ENCODE assay signal across 8 mouse cellular contexts in genomic region chr2:30415157-30415935, GRCm38 (mm10). TPM values are rescaled to one million over a fixed set of nuclear protein-coding genes. Genes with fewer than 3 reads are reported as not detected.
DNase-seq lines count a peak whose midpoint lies in the region; ATAC-seq and TF ChIP-seq lines count a peak whose summit lies in the region.

Gene Crat, minus strand, starts transcription at chr2:30415813.

- H3K79me2 ChIP-seq in myocyte (ENCODE audit: control insufficient read depth, insufficient read depth) = peaks cover 38% of the 10 kb centered on the region

- no peaks in the 10 kb centered on the region for H3K9me3 ChIP-seq in heart, embryonic 10.5 days
- no peaks in the 10 kb centered on the region for H3K9me3 ChIP-seq in kidney, embryonic 16.5 days (ENCODE audit: low read length)
- H3K9me3 ChIP-seq in liver, embryonic 11.5 days (ENCODE audit: control insufficient read depth, low read length) = no peaks in the 10 kb centered on the region
- no peaks in the 10 kb centered on the region for H3K9me3 ChIP-seq in stomach, embryonic 14.5 days (ENCODE audit: control insufficient read depth, low read depth, low read length)

- under 1% methylated on average over 58 of the region's 58 CpGs for WGBS in heart, embryonic 10.5 days
- under 1% methylated on average over 57 of the region's 58 CpGs for WGBS in kidney, embryonic 16.5 days
- under 1% methylated on average over 58 of the region's 58 CpGs for WGBS in liver, embryonic 11.5 days
- WGBS in stomach, embryonic 14.5 days = 1% methylated on average over 58 of the region's 58 CpGs

- peak within 1 kb of the TSS; percentile 98 for H3K27ac ChIP-seq in heart, embryonic 10.5 days
- H3K27ac ChIP-seq in kidney, embryonic 16.5 days (ENCODE audit: low read length) = peak within 1 kb of the TSS; percentile 99
- H3K27ac ChIP-seq in liver, embryonic 11.5 days (ENCODE audit: low read depth, low read length) = peak within 1 kb of the TSS; percentile 98
- H3K27ac ChIP-seq in stomach, embryonic 14.5 days (ENCODE audit: low read length) = peak within 1 kb of the TSS; percentile 99

- H3K9ac ChIP-seq in kidney, embryonic 16.5 days (replicated peaks; ENCODE audit: low read length) = peak within 1 kb of the TSS; percentile 98
- H3K9ac ChIP-seq in liver, embryonic 11.5 days (ENCODE audit: low read depth, low read length) = peak within 1 kb of the TSS; percentile 100
- H3K9ac ChIP-seq in stomach, embryonic 14.5 days (replicated peaks; ENCODE audit: low read depth, low read length) = peak within 1 kb of the TSS; percentile 92

- H3K27me3 ChIP-seq in heart, embryonic 10.5 days (ENCODE audit: insufficient read depth, poor library complexity, severe bottlenecking) = no peaks in the 10 kb centered on the region
- H3K27me3 ChIP-seq in kidney, embryonic 16.5 days (ENCODE audit: insufficient read depth, low read length) = no peaks in the 10 kb centered on the region
- no peaks in the 10 kb centered on the region for H3K27me3 ChIP-seq in liver, embryonic 11.5 days (replicated peaks; ENCODE audit: control insufficient read depth, insufficient read depth, low read length)
- no peaks in the 10 kb centered on the region for H3K27me3 ChIP-seq in myocyte (ENCODE audit: control insufficient read depth, insufficient read depth, insufficient read length)
- H3K27me3 ChIP-seq in stomach, embryonic 14.5 days (ENCODE audit: control insufficient read depth, insufficient read depth, low read length) = no peaks in the 10 kb centered on the region

- peak within 1 kb of the TSS; percentile 94 for H3K4me3 ChIP-seq in heart, embryonic 10.5 days
- H3K4me3 ChIP-seq in kidney, embryonic 16.5 days (ENCODE audit: low read length) = peak within 1 kb of the TSS; percentile 91
- peak within 1 kb of the TSS; percentile 96 for H3K4me3 ChIP-seq in liver, embryonic 11.5 days (ENCODE audit: low read depth, low read length)
- peak within 1 kb of the TSS; percentile 98 for H3K4me3 ChIP-seq in myocyte
- H3K4me3 ChIP-seq in stomach, embryonic 14.5 days (ENCODE audit: low read depth, low read length) = peak within 1 kb of the TSS; percentile 89

- no peak for TF ChIP-seq CTCF in brain, embryonic 14.5 days (IDR thresholded peaks at IDR 0.05; ENCODE audit: borderline replicate concordance, extremely low read depth, insufficient read depth, insufficient read length)

- H3ac ChIP-seq in myocyte (ENCODE audit: control insufficient read depth, insufficient read length) = peak within 1 kb of the TSS; percentile 69

- ATAC-seq in erythroblast, adult 5-6 weeks (replicated peaks; ENCODE audit: low FRiP score, poor library complexity, severe bottlenecking) = peak; percentile 75
- peak; percentile 92 for ATAC-seq in kidney, embryonic 16.5 days (ENCODE audit: low FRiP score, low TSS enrichment)
- ATAC-seq in liver, embryonic 11.5 days (replicated peaks; ENCODE audit: low FRiP score) = peak; percentile 86
- peak; percentile 92 for ATAC-seq in stomach, embryonic 14.5 days (ENCODE audit: insufficient number of reproducible peaks, insufficient read depth, low FRiP score, low read depth)

- peaks cover 46% of the 10 kb centered on the region for H3K4me1 ChIP-seq in heart, embryonic 10.5 days
- peaks cover 29% of the 10 kb centered on the region for H3K4me1 ChIP-seq in kidney, embryonic 16.5 days (ENCODE audit: insufficient read depth, low read length)
- peaks cover 30% of the 10 kb centered on the region for H3K4me1 ChIP-seq in liver, embryonic 11.5 days (replicated peaks; ENCODE audit: control insufficient read depth, insufficient read depth, low read length)
- peaks cover 14% of the 10 kb centered on the region for H3K4me1 ChIP-seq in stomach, embryonic 14.5 days (ENCODE audit: control insufficient read depth, insufficient read depth, low read length)

- H3K4me2 ChIP-seq in kidney, embryonic 16.5 days (replicated peaks; ENCODE audit: low read depth, low read length) = peak within 1 kb of the TSS; percentile 87
- peak within 1 kb of the TSS; percentile 98 for H3K4me2 ChIP-seq in liver, embryonic 11.5 days
- peak within 1 kb of the TSS; percentile 98 for H3K4me2 ChIP-seq in myocyte (ENCODE audit: low read depth)
- H3K4me2 ChIP-seq in stomach, embryonic 14.5 days (replicated peaks; ENCODE audit: low read depth, low read length) = peak within 1 kb of the TSS; percentile 89

- H3K36me3 ChIP-seq in heart, embryonic 10.5 days = peaks cover 28% of the 10 kb centered on the region
- H3K36me3 ChIP-seq in kidney, embryonic 16.5 days (ENCODE audit: insufficient read depth, low read length) = no peaks in the 10 kb centered on the region
- H3K36me3 ChIP-seq in liver, embryonic 11.5 days (ENCODE audit: control insufficient read depth, insufficient read depth, low read length) = peaks cover 3% of the 10 kb centered on the region; the same call in 1 of the 2 replicates
- peaks cover 7% of the 10 kb centered on the region for H3K36me3 ChIP-seq in myocyte (ENCODE audit: control insufficient read depth, insufficient read depth)
- H3K36me3 ChIP-seq in stomach, embryonic 14.5 days (ENCODE audit: control insufficient read depth, insufficient read depth, low read length) = no peaks in the 10 kb centered on the region

- peak; percentile 71 for TF ChIP-seq POLR2A in brain, embryonic 14.5 days (IDR thresholded peaks at IDR 0.05; ENCODE audit: borderline replicate concordance, extremely low read depth, insufficient read depth, insufficient read length, poor library complexity, severe bottlenecking)
- peak; percentile 86 for TF ChIP-seq POLR2A in myocyte (IDR thresholded peaks at IDR 0.05; ENCODE audit: insufficient read length, low read depth)

- DNase-seq in CD4-positive, CD25-positive, alpha-beta regulatory T cell, adult 2 months (ENCODE audit: low read depth, low spot score) = peak; percentile 87
- peak; percentile 90 for DNase-seq in brain, embryonic 14.5 days (ENCODE audit: low read depth)
- DNase-seq in heart, embryonic 10.5 days (ENCODE audit: low spot score) = peak; percentile 94
- DNase-seq in liver, embryonic 11.5 days (ENCODE audit: low spot score) = peak; percentile 89

TF ChIP-seq in myocyte, 11 proteins besides CTCF, POLR2A, EP300 and RAD21:
- TF ChIP-seq E2F4 (IDR thresholded peaks at IDR 0.05; ENCODE audit: insufficient read depth) (no peak), USF1 (IDR thresholded peaks at IDR 0.05; ENCODE audit: low read depth) (peak; percentile 79), POLR2AphosphoS2 (IDR thresholded peaks at IDR 0.05; ENCODE audit: insufficient read length, low read depth) (peak; percentile 96), MYOD1 (IDR thresholded peaks at IDR 0.05; ENCODE audit: control insufficient read depth in 1 of 3, insufficient read length in 2 of 3, low read depth in 2 of 3) (peak in 2 of 3 experiments; percentile 75 to 79), CEBPB (IDR thresholded peaks at IDR 0.05; ENCODE audit: insufficient read depth, poor library complexity, severe bottlenecking) (no peak), REST (IDR thresholded peaks at IDR 0.05; ENCODE audit: insufficient read depth, insufficient read length) (no peak), TCF3 (IDR thresholded peaks at IDR 0.05; ENCODE audit: insufficient read length, low read depth) (no peak), MYOG (IDR thresholded peaks at IDR 0.05; ENCODE audit: control insufficient read depth in 1 of 3, insufficient read depth in 1 of 3, insufficient read length in 2 of 3, low read depth in 2 of 3) (peak; percentile 42 to 92 (median 86)), TCF12 (IDR thresholded peaks at IDR 0.05; ENCODE audit: insufficient read depth, poor library complexity, severe bottlenecking) (no peak), SRF (IDR thresholded peaks at IDR 0.05; ENCODE audit: control insufficient read depth, insufficient read length, low read depth) (peak; percentile 23), MAX (IDR thresholded peaks at IDR 0.05; ENCODE audit: low read depth) (no peak)

RNA-seq across cellular contexts. Expression of gene Crat, which starts in this region (rescaled TPM):
- 28.3 and 31.3 TPM in 2 replicates for polyA plus RNA-seq in brain, embryonic 14.5 days (2012; rRNA removed)
- total RNA-seq in erythroblast, adult 5-6 weeks (2015; ENCODE audit: low replicate concordance) = 42.0 and 69.4 TPM in 2 replicates
- total RNA-seq in erythroblast, adult 5-6 weeks (2017; ENCODE audit: low replicate concordance) = 51.8 and 55.1 TPM in 2 replicates
- 36.1 and 55.2 TPM in 2 replicates for polyA plus RNA-seq in heart, embryonic 10.5 days (2016; fragmentation: Nextera tagmentation; extraction: Ambion mirVana)
- 40.9 and 44.2 TPM in 2 replicates for polyA plus RNA-seq in kidney, embryonic 16.5 days (2015; fragmentation: Nextera tagmentation; extraction: Ambion mirVana)
- 26.1 and 38.3 TPM in 2 replicates for polyA plus RNA-seq in liver, embryonic 11.5 days (2014; fragmentation: Nextera tagmentation; extraction: Ambion mirVana)
- polyA plus RNA-seq in myocyte (2012; fragmentation: generic; extraction: Trizol) = 42.2 TPM
- polyA plus RNA-seq in stomach, embryonic 14.5 days (2014; fragmentation: Nextera tagmentation; extraction: Ambion mirVana) = 27.3 and 30.0 TPM in 2 replicates

Comparison
In these comparisons a context has a peak if more than half of its experiments do, and no peak if none do; other contexts are left out.
1. Peak in every context shown above with its lines: DNase-seq, ATAC-seq, H3K4me3 ChIP-seq and H3K27ac ChIP-seq.